Mouse (Mus musculus) Patski (cell line): ENCODE results near the gene Myo10. TPM values are rescaled to one million over a fixed set of nuclear protein-coding genes. Genes with fewer than 3 reads are reported as not detected.

Experiments used
- ATAC-seq: fragments of 100-300 bp; one replicate; pipeline ENCODE4 v1.8.0; 2021
- CTCF ChIA-PET: fragments of 350-600 bp; sonication (Branson Sonifier 250); formaldehyde crosslinking; loops from one replicate; lab custom pipeline; 2022; ENCODE audit warnings: inconsistent platforms; lab: Charles Lee
- POLR2A ChIA-PET: fragments of 350-600 bp; sonication (Branson Sonifier 250); formaldehyde crosslinking; loops from one replicate; lab custom pipeline; 2022; ENCODE audit warnings: antibody characterized with exemption, inconsistent platforms; lab: Charles Lee
- DNase-seq: peaks from one replicate; pipeline ENCODE4 v3.0.0-alpha.2; 2011; ENCODE audit warnings: low read depth, low spot score
- H3K27me3 ChIP-seq: fragments of 371-371 bp; one replicate; pipeline ENCODE4 v1.5.1; 2021
- CTCF ChIP-seq: fragments of 100-300 bp; IDR thresholded peaks from one replicate; pipeline ENCODE4 v1.5.1; 2021
- in situ Hi-C: fragments of 300-500 bp; cut with MboI; formaldehyde crosslinking; loops from 3 replicates; pipeline ENCODE4 v1.11.1; 2018; ENCODE audit warnings: low pct_unique_long_range_greater_than_20kb, mixed read lengths
- polyA plus RNA-seq: library from polyadenylated mRNA; unstranded; gene quantifications from one replicate; pipeline ENCODE4 v1.2.3, GENCODE M21; 2021

Myo10 gene
- polyA plus RNA-seq, 1 experiment from 2014 or later: 30.3 TPM

GRCm38 (mm10) chr15:25728501-25728900 is 106.2 kb downstream of the Myo10 start:
- ATAC-seq (no peak), DNase-seq (no peak)
- no peak for TF ChIP-seq CTCF
- POLR2A ChIA-PET: no interaction called here
- in situ Hi-C loops: loop anchor here (25.0 kb wide), 1 partner anchor 691 kb away; no protein-coding TSS in a partner anchor
- CTCF ChIA-PET: no interaction called here
- no peaks in the 10 kb centered on the region for H3K27me3 ChIP-seq

- DNase-seq (no peak), ATAC-seq (no peak)
- in situ Hi-C loops: loop anchor here (25.0 kb wide), 1 partner anchor 694 kb away; no protein-coding TSS in a partner anchor
- CTCF ChIA-PET: interaction anchor here (0.8 to 2.8 kb wide), 4 partner anchors 9 to 66 kb away, joined by 3 to 17 read pairs (median 5); no protein-coding TSS in a partner anchor
- no peaks in the 10 kb centered on the region for H3K27me3 ChIP-seq
- TF ChIP-seq CTCF: no peak
- POLR2A ChIA-PET: interaction anchor here (0.7 kb wide), 1 partner anchor 37 kb away, joined by 5 read pairs; no protein-coding TSS in a partner anchor
Observed at GRCm38 (mm10) chr15:25731053-25731452, 108.7 kb downstream of the Myo10 start.

GRCm38 (mm10) chr15:25732758-25733428 is 110.6 kb downstream of the Myo10 start:
- ATAC-seq: peak; percentile 62
- ChIA-PET CTCF (interaction anchor here (0.6 to 2.8 kb wide), 17 partner anchors 8 to 316 kb away, joined by 3 to 17 read pairs (median 4); no protein-coding TSS in a partner anchor), POLR2A (interaction anchor here (0.7 kb wide), 1 partner anchor 12 kb away, joined by 4 read pairs; no protein-coding TSS in a partner anchor)
- peak; percentile 82 for TF ChIP-seq CTCF
- in situ Hi-C loops: loop anchor here (25.0 kb wide), 1 partner anchor 696 kb away; no protein-coding TSS in a partner anchor
- H3K27me3 ChIP-seq: no peaks in the 10 kb centered on the region
- DNase-seq: no peak

- DNase-seq (no peak), ATAC-seq (no peak)
- TF ChIP-seq CTCF: no peak
- CTCF ChIA-PET: interaction anchor here (0.8 to 2.8 kb wide), 12 partner anchors 10 to 317 kb away, joined by 3 to 17 read pairs (median 4); no protein-coding TSS in a partner anchor
- POLR2A ChIA-PET: no interaction called here
- no peaks in the 10 kb centered on the region for H3K27me3 ChIP-seq
- in situ Hi-C loops: loop anchor here (25.0 kb wide), 1 partner anchor 697 kb away; no protein-coding TSS in a partner anchor
Observed at GRCm38 (mm10) chr15:25733739-25734430, 111.6 kb downstream of the Myo10 start.

GRCm38 (mm10) chr15:25736531-25736930 is 114.2 kb downstream of the Myo10 start:
- TF ChIP-seq CTCF: no peak
- ChIA-PET CTCF (no interaction called here), POLR2A (no interaction called here)
- no peak for ATAC-seq
- DNase-seq: no peak
- in situ Hi-C loops: loop anchor here (25.0 kb wide), 1 partner anchor 699 kb away; no protein-coding TSS in a partner anchor
- no peaks in the 10 kb centered on the region for H3K27me3 ChIP-seq

- no peaks in the 10 kb centered on the region for H3K27me3 ChIP-seq
- ChIA-PET CTCF (interaction anchor here (1.1 to 1.7 kb wide), 2 partner anchors 8 to 21 kb away, joined by 3 read pairs; no protein-coding TSS in a partner anchor), POLR2A (interaction anchor here (0.6 kb wide), 2 partner anchors 32 to 1620 kb away, joined by 3 read pairs; no protein-coding TSS in a partner anchor)
- in situ Hi-C loops: loop anchor here (25.0 kb wide), 1 partner anchor 703 kb away; no protein-coding TSS in a partner anchor
- DNase-seq (no peak), ATAC-seq (no peak)
- no peak for TF ChIP-seq CTCF
Observed at GRCm38 (mm10) chr15:25740271-25740670, 117.9 kb downstream of the Myo10 start.

- CTCF ChIA-PET: interaction anchor here (1.7 kb wide), 1 partner anchor 10 kb away, joined by 3 read pairs; no protein-coding TSS in a partner anchor
- TF ChIP-seq CTCF: no peak
- no peak for DNase-seq
- POLR2A ChIA-PET: no interaction called here
- ATAC-seq: no peak
- H3K27me3 ChIP-seq: no peaks in the 10 kb centered on the region
- in situ Hi-C loops: loop anchor here (25.0 kb wide), 1 partner anchor 705 kb away; no protein-coding TSS in a partner anchor
Observed at GRCm38 (mm10) chr15:25742196-25742595, 119.9 kb downstream of the Myo10 start.

- ChIA-PET CTCF (no interaction called here), POLR2A (no interaction called here)
- H3K27me3 ChIP-seq: no peaks in the 10 kb centered on the region
- DNase-seq (no peak), ATAC-seq (no peak)
- in situ Hi-C loops: no loop called here
- TF ChIP-seq CTCF: no peak
Observed at GRCm38 (mm10) chr15:25751510-25751909, 129.2 kb downstream of the Myo10 start.

GRCm38 (mm10) chr15:25752597-25752996 is 130.3 kb downstream of the Myo10 start:
- in situ Hi-C loops: no loop called here
- TF ChIP-seq CTCF: no peak
- no peak for DNase-seq
- ATAC-seq: no peak
- CTCF ChIA-PET: interaction anchor here (0.7 to 1.6 kb wide), 2 partner anchors 34 to 302 kb away, joined by 3 read pairs; no protein-coding TSS in a partner anchor
- POLR2A ChIA-PET: interaction anchor here (0.6 to 1.2 kb wide), 2 partner anchors 10 to 21 kb away, joined by 3 read pairs; no protein-coding TSS in a partner anchor
- H3K27me3 ChIP-seq: no peaks in the 10 kb centered on the region

- DNase-seq (no peak), ATAC-seq (no peak)
- no peak for TF ChIP-seq CTCF
- ChIA-PET CTCF (interaction anchor here (0.7 to 1.6 kb wide), 3 partner anchors 10 to 303 kb away, joined by 3 read pairs; no protein-coding TSS in a partner anchor), POLR2A (interaction anchor here (0.6 to 1.2 kb wide), 2 partner anchors 10 to 20 kb away, joined by 3 read pairs; no protein-coding TSS in a partner anchor)
- no peaks in the 10 kb centered on the region for H3K27me3 ChIP-seq
- in situ Hi-C loops: no loop called here
Observed at GRCm38 (mm10) chr15:25753003-25753402, 130.7 kb downstream of the Myo10 start.
